Mouse (Mus musculus) ES-E14 (cell line): ENCODE measurements around the gene 4931429L15Rik. TPM values are rescaled to one million over a fixed set of nuclear protein-coding genes. Genes with fewer than 3 reads are reported as not detected.
"Not testable (repeated sequence)": the region's sequence is repeated elsewhere in the genome, so short reads cannot be mapped to it uniquely, and the experiment has no call there.

Source experiments
- DNase-seq: peaks from one replicate; pipeline ENCODE4 v3.0.0-alpha.2; 2013; ENCODE audit warnings: low read depth, low spot score
- H3K27ac ChIP-seq: 2 replicates; pipeline ENCODE4 v1.5.1; 2012; ENCODE audit warnings: low read depth, mild to moderate bottlenecking, low read length, moderate library complexity, mixed read lengths; ENCODE audit not compliant: poor library complexity, insufficient read depth, severe bottlenecking
- H3K36me3 ChIP-seq: 2 replicates; pipeline ENCODE4 v1.6.1; 2012; ENCODE audit warnings: mild to moderate bottlenecking, low read length, moderate library complexity, mixed read lengths; ENCODE audit not compliant: control insufficient read depth, poor library complexity, insufficient read depth, severe bottlenecking
- H3K4me1 ChIP-seq, 2 experiments: fragments of 150-350 bp in 1 of 2; sonication (generic) in 1 of 2; 2 replicates each; pipeline ENCODE4 v1.6.1; 2012; ENCODE audit warnings: low read length in 2 of 2, mild to moderate bottlenecking in 1 of 2, mixed read lengths in 1 of 2; ENCODE audit not compliant: control insufficient read depth in 2 of 2, insufficient read depth in 2 of 2, poor library complexity in 1 of 2
- H3K4me3 ChIP-seq, 2 experiments: fragments of 150-350 bp in 1 of 2; sonication (generic) in 1 of 2; 2 replicates each; pipeline ENCODE4 v1.5.1; 2012; ENCODE audit warnings: low read length in 2 of 2, low read depth in 1 of 2, mild to moderate bottlenecking in 1 of 2, mixed read lengths in 1 of 2; ENCODE audit not compliant: insufficient read depth in 1 of 2, poor library complexity in 1 of 2, severe bottlenecking in 1 of 2
- H3K9ac ChIP-seq: 2 replicates; pipeline ENCODE4 v1.6.1; 2012; ENCODE audit warnings: low read depth, mild to moderate bottlenecking, low read length, mixed read lengths; ENCODE audit not compliant: poor library complexity, insufficient read depth, severe bottlenecking
- H3K9me3 ChIP-seq: fragments of 150-350 bp; sonication (generic); 2 replicates; pipeline ENCODE4 v1.6.1; 2012; ENCODE audit warnings: low read depth, mild to moderate bottlenecking, low read length; ENCODE audit not compliant: control insufficient read depth, insufficient read depth
- CHD2 ChIP-seq: IDR thresholded peaks from 2 replicates; pipeline ENCODE4 v1.6.1; 2014; ENCODE audit warnings: mild to moderate bottlenecking, low read depth, low read length, inconsistent platforms
- HCFC1 ChIP-seq: IDR thresholded peaks from 2 replicates; pipeline ENCODE4 v1.6.1; 2012; ENCODE audit warnings: low read length, inconsistent platforms, borderline replicate concordance; ENCODE audit not compliant: insufficient read depth
- MAFK ChIP-seq: IDR thresholded peaks from 2 replicates; pipeline ENCODE4 v1.6.1; 2014; ENCODE audit warnings: mild to moderate bottlenecking, low read depth, low read length, inconsistent platforms; ENCODE audit not compliant: insufficient read depth
- ZC3H11A ChIP-seq: IDR thresholded peaks from 2 replicates; pipeline ENCODE4 v1.6.1; 2012; ENCODE audit warnings: low read depth, mild to moderate bottlenecking, inconsistent platforms, low read length, borderline replicate concordance
- ZNF384 ChIP-seq: IDR thresholded peaks from 2 replicates; pipeline ENCODE4 v1.6.1; 2012; ENCODE audit warnings: low read depth, low read length, inconsistent platforms
- in situ Hi-C, 2 experiments: fragments of 600-800 bp; cut with MboI; formaldehyde crosslinking; loops; one replicate each; pipeline ENCODE4 v1.15.1; 2025; ENCODE audit warnings: low sequenced_read_pairs in 2 of 2, inconsistent platforms in 1 of 2; ENCODE audit not compliant: unreplicated experiment in 2 of 2
- total RNA-seq: library from RNA; depleted of rRNA; stranded (reverse); fragments of 300-350 nt; gene quantifications from 2 replicates; pipeline ENCODE4 v1.2.3, GENCODE M21; 2012; rRNA removed

Gene 4931429L15Rik
- total RNA-seq = not detected in 2 replicates

- not testable (repeated sequence) for H3K27ac ChIP-seq, H3K9me3 ChIP-seq, H3K36me3 ChIP-seq, H3K4me1 ChIP-seq, DNase-seq, H3K4me3 ChIP-seq, H3K9ac ChIP-seq
- in situ Hi-C loops = loop anchor here in 1 of 2 experiments (10.0 kb wide), 1 partner anchor 315 kb away; no protein-coding TSS in a partner anchor
Measured at GRCm38 (mm10) chr9:46319886-46320285, at the start of gene 4931429L15Rik. 4931429L15Rik (minus strand) TSS chr9:46319986.

- in situ Hi-C loops = no loop called here
- H3K36me3 ChIP-seq = no peaks in the 10 kb centered on the region
- no peak for TF ChIP-seq ZNF384
- no peak for TF ChIP-seq CHD2
- TF ChIP-seq ZC3H11A = no peak
- TF ChIP-seq MAFK = no peak
- no peak for TF ChIP-seq HCFC1
- H3K27ac ChIP-seq = no peak overlapping the region
- H3K9me3 ChIP-seq = no peaks in the 10 kb centered on the region
- no peak overlapping the region for H3K9ac ChIP-seq
- H3K4me1 ChIP-seq = no peaks in the 10 kb centered on the region
- no peak for DNase-seq
- no peak overlapping the region for H3K4me3 ChIP-seq
Measured at GRCm38 (mm10) chr9:46362459-46362858, 42.7 kb upstream of the 4931429L15Rik start.

GRCm38 (mm10) chr9:46361461-46362111, 41.8 kb upstream of the 4931429L15Rik start:
- Histone ChIP-seq H3K27ac (no peak overlapping the region), H3K9ac (no peak overlapping the region), H3K36me3 (no peaks in the 10 kb centered on the region), H3K9me3 (no peaks in the 10 kb centered on the region), H3K4me3 (no peak overlapping the region), H3K4me1 (no peaks in the 10 kb centered on the region)
- TF ChIP-seq MAFK (no peak), HCFC1 (no peak), ZC3H11A (no peak), ZNF384 (no peak), CHD2 (no peak)
- DNase-seq = no peak
- in situ Hi-C loops = no loop called here

- H3K36me3 ChIP-seq = no peaks in the 10 kb centered on the region
- in situ Hi-C loops = no loop called here
- no peak overlapping the region for H3K9ac ChIP-seq
- TF ChIP-seq ZC3H11A = peak; percentile 82; the same call in 1 of the 2 replicates
- no peak for TF ChIP-seq MAFK
- DNase-seq = peak; percentile 78
- peaks cover 0 to 12% of the 10 kb centered on the region in 2 experiments; a peak in 2 of 4 replicates for H3K4me1 ChIP-seq
- no peaks in the 10 kb centered on the region for H3K9me3 ChIP-seq
- H3K27ac ChIP-seq = no peak overlapping the region
- no peak overlapping the region for H3K4me3 ChIP-seq
Measured at GRCm38 (mm10) chr9:46353992-46354391, 34.2 kb upstream of the 4931429L15Rik start.

DNA sequence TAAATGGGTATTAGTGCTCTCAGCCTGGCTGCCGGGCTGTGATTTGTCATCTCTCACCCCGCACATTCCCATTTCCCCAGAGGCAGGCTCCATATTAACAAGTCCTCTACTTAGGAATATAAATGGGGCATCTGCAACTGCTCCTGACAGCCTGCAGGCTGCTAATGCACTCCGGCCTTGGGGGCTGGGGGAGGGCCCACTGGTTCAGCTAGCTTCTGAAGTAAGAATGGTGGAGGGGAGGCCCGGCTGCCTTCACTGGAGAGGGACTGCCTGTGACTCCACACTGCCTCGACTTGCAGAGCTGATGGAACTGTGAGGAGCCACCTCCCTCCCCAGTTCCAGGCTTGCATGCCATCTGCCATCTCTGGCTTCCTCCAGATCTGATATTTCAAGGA, 33.5 kb upstream of the 4931429L15Rik start:
- Histone ChIP-seq H3K9me3 (no peaks in the 10 kb centered on the region), H3K27ac (no peak overlapping the region), H3K36me3 (no peaks in the 10 kb centered on the region), H3K4me3 (no peak overlapping the region), H3K9ac (no peak overlapping the region), H3K4me1 (peaks cover 0 to 12% of the 10 kb centered on the region in 2 experiments; a peak in 2 of 4 replicates)
- in situ Hi-C loops = no loop called here
- no peak for DNase-seq
- no peak for TF ChIP-seq ZC3H11A
- no peak for TF ChIP-seq HCFC1
- TF ChIP-seq MAFK = no peak
- no peak for TF ChIP-seq ZNF384
- no peak for TF ChIP-seq CHD2
